Mouse (Mus musculus) left cerebral cortex, postnatal 14 days (tissue): ENCODE data around the gene Spag9. TPM values are rescaled to one million over a fixed set of nuclear protein-coding genes. Genes with fewer than 3 reads are reported as not detected.

Source experiments
- DNase-seq, 2 experiments: peaks; one replicate each; pipeline ENCODE4 v3.0.0; 2021 to 2022; ENCODE audit warnings: low spot score in 2 of 2, mixed read lengths in 1 of 2
- intact Hi-C: fragments of 180-260 bp; cut with DNase I; formaldehyde crosslinking; loops from one replicate; pipeline ENCODE4 v1.15.1; 2025
- total RNA-seq, 2 experiments: library from RNA; stranded (reverse); gene quantifications; 2 replicates each; pipeline ENCODE4 v1.2.3; 2021

The Spag9 gene
- total RNA-seq, 2 experiments from 2014 or later: 257 to 273 TPM

GRCm38 (mm10) chr11:94144771-94145539 is 149.1 kb downstream of the Spag9 start:
- intact Hi-C loops: no loop called here
- DNase-seq: peak; percentile 82 to 95

- no peak for DNase-seq
- intact Hi-C loops: loop anchor here (1.0 kb wide), 1 partner anchor 65 kb away; the partner anchor contains the start of gene Tob1
Observed at GRCm38 (mm10) chr11:94146049-94146605, 150.2 kb downstream of the Spag9 start.

- no peak for DNase-seq
- intact Hi-C loops: loop anchor here (1.0 kb wide), 1 partner anchor 64 kb away; the partner anchor contains the start of gene Tob1
Observed at GRCm38 (mm10) chr11:94146733-94147485, 151.0 kb downstream of the Spag9 start.

- DNase-seq: no peak
- intact Hi-C loops: no loop called here
Observed at GRCm38 (mm10) chr11:94148105-94148696, 152.3 kb downstream of the Spag9 start.

- peak; percentile 69 to 79 for DNase-seq
- intact Hi-C loops: no loop called here
Observed at GRCm38 (mm10) chr11:94148931-94149491, 153.1 kb downstream of the Spag9 start.

GRCm38 (mm10) chr11:94149509-94150259 is 153.8 kb downstream of the Spag9 start:
- peak in 1 of 2 experiments; percentile 50 for DNase-seq
- intact Hi-C loops: no loop called here

- DNase-seq: no peak
- intact Hi-C loops: no loop called here
Observed at GRCm38 (mm10) chr11:94150519-94151470, 154.9 kb downstream of the Spag9 start.

- intact Hi-C loops: no loop called here
- no peak for DNase-seq
Observed at GRCm38 (mm10) chr11:94154201-94154600, 158.3 kb downstream of the Spag9 start.

GRCm38 (mm10) chr11:94158521-94158920 is 162.6 kb downstream of the Spag9 start:
- intact Hi-C loops: no loop called here
- no peak for DNase-seq

GRCm38 (mm10) chr11:94159066-94159880 is 163.4 kb downstream of the Spag9 start:
- DNase-seq: peak in 1 of 2 experiments; percentile 32
- intact Hi-C loops: no loop called here

GRCm38 (mm10) chr11:94159911-94160415 is 164.1 kb downstream of the Spag9 start:
- DNase-seq: no peak
- intact Hi-C loops: loop anchor here (2.0 kb wide), 1 partner anchor 51 kb away; the partner anchor contains the start of gene Tob1

GRCm38 (mm10) chr11:94160443-94161266 is 164.8 kb downstream of the Spag9 start:
- DNase-seq: peak; percentile 95 to 99
- intact Hi-C loops: loop anchor here (2.0 kb wide), 1 partner anchor 50 kb away; the partner anchor contains the start of gene Tob1

GRCm38 (mm10) chr11:94161267-94161646 is 165.4 kb downstream of the Spag9 start:
- intact Hi-C loops: loop anchor here (2.0 kb wide), 1 partner anchor 50 kb away; the partner anchor contains the start of gene Tob1
- DNase-seq: peak; percentile 41 to 49

GRCm38 (mm10) chr11:94161867-94162581 is 166.1 kb downstream of the Spag9 start:
- no peak for DNase-seq
- intact Hi-C loops: loop anchor here (2.0 kb wide), 1 partner anchor 49 kb away; the partner anchor contains the start of gene Tob1
